Mouse (Mus musculus): ENCODE measurements around the gene Gm30083. TPM values are rescaled to one million over a fixed set of nuclear protein-coding genes. Genes with fewer than 3 reads are reported as not detected.
A peak's percentile ranks its signal among the peaks of the same experiment; 100 is the strongest.

Gene Gm30083
- polyA plus RNA-seq, 1 experiment from 2014 or later = not detected

GRCm38 (mm10) chr14:33993051-33993450, 21.9 kb downstream of the Gm30083 start:
- no peak for TF ChIP-seq CTCF (IDR thresholded peaks at IDR 0.05; ENCODE audit: low read depth)
- no peak overlapping the region for H3K9ac ChIP-seq
- H3K4me3 ChIP-seq (ENCODE audit: low read depth, low read length) = no peak overlapping the region
- DNase-seq (no peak), ATAC-seq (ENCODE audit: insufficient read depth) (no peak)
- no peaks in the 10 kb centered on the region for H3K4me1 ChIP-seq (ENCODE audit: insufficient read depth)
- H3K36me3 ChIP-seq (ENCODE audit: insufficient read depth) = no peaks in the 10 kb centered on the region
- no peaks in the 10 kb centered on the region for H3K27me3 ChIP-seq (ENCODE audit: insufficient read depth, low read length)
- H3K9me3 ChIP-seq (ENCODE audit: low read depth, low read length) = no peaks in the 10 kb centered on the region
- no peak overlapping the region for H3K4me2 ChIP-seq
- 86% methylated on average over 9 of the region's 9 CpGs for WGBS
- H3K27ac ChIP-seq (ENCODE audit: low read depth) = no peak overlapping the region

DNA sequence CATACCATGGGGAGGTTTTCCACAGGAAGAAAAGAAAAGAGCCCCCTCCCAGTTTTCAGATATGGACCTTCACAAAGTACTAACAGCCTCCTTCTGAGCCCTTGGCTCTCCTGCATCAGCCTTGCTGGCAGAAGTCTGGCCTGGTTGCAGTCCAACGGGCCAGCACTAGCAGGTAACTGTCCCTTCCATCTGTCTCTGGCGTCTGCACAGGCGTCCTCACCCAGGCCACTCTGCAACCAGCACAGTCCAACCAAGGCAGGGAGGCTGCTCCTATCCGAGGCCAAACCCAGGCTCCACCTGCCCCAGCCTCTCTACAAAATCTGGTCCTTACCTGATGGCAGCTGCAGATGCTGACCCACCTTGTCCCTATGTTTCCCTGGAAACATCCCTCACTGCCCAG, 23.0 kb downstream of the Gm30083 start:
- no peaks in the 10 kb centered on the region for H3K4me1 ChIP-seq (ENCODE audit: insufficient read depth)
- no peaks in the 10 kb centered on the region for H3K9me3 ChIP-seq (ENCODE audit: low read depth, low read length)
- H3K4me2 ChIP-seq = no peak overlapping the region
- WGBS = 66% methylated on average over 4 of the region's 4 CpGs
- no peak overlapping the region for H3K4me3 ChIP-seq (ENCODE audit: low read depth, low read length)
- no peaks in the 10 kb centered on the region for H3K36me3 ChIP-seq (ENCODE audit: insufficient read depth)
- TF ChIP-seq CTCF (IDR thresholded peaks at IDR 0.05; ENCODE audit: low read depth) = no peak
- no peaks in the 10 kb centered on the region for H3K27me3 ChIP-seq (ENCODE audit: insufficient read depth, low read length)
- H3K9ac ChIP-seq = no peak overlapping the region
- no peak overlapping the region for H3K27ac ChIP-seq (ENCODE audit: low read depth)
- DNase-seq = no peak
- ATAC-seq (ENCODE audit: insufficient read depth) = no peak

GRCm38 (mm10) chr14:33989201-33989600, 25.8 kb downstream of the Gm30083 start:
- 38% methylated on average over 3 of the region's 3 CpGs for WGBS
- no peaks in the 10 kb centered on the region for H3K4me1 ChIP-seq (ENCODE audit: insufficient read depth)
- no peak for ATAC-seq (ENCODE audit: insufficient read depth)
- H3K36me3 ChIP-seq (ENCODE audit: insufficient read depth) = no peaks in the 10 kb centered on the region
- no peak for TF ChIP-seq CTCF (IDR thresholded peaks at IDR 0.05; ENCODE audit: low read depth)
- no peak for DNase-seq
- H3K27me3 ChIP-seq (ENCODE audit: insufficient read depth, low read length) = no peaks in the 10 kb centered on the region
- no peaks in the 10 kb centered on the region for H3K9me3 ChIP-seq (ENCODE audit: low read depth, low read length)
- H3K9ac ChIP-seq = no peak overlapping the region
- H3K4me2 ChIP-seq = no peak overlapping the region
- no peak overlapping the region for H3K27ac ChIP-seq (ENCODE audit: low read depth)
- H3K4me3 ChIP-seq (ENCODE audit: low read depth, low read length) = no peak overlapping the region

GRCm38 (mm10) chr14:33978604-33979059, 36.4 kb downstream of the Gm30083 start, which contains the start of gene Zfp488:
Gene Zfp488 (minus strand): TSS chr14:33978764.
- H3K9me3 ChIP-seq (ENCODE audit: low read depth, low read length) = no peaks in the 10 kb centered on the region
- peak within 1 kb of the TSS; percentile 6; the same call in 1 of the 2 replicates for H3K9ac ChIP-seq
- H3K27ac ChIP-seq (ENCODE audit: low read depth) = no peak within 1 kb of the TSS
- ATAC-seq (ENCODE audit: insufficient read depth) = peak; percentile 70; the same call in 1 of the 2 replicates
- peaks cover 11% of the 10 kb centered on the region; the same call in 1 of the 2 replicates for H3K27me3 ChIP-seq (ENCODE audit: insufficient read depth, low read length)
- peak within 1 kb of the TSS; percentile 30 for H3K4me3 ChIP-seq (ENCODE audit: low read depth, low read length)
- no peaks in the 10 kb centered on the region for H3K36me3 ChIP-seq (ENCODE audit: insufficient read depth)
- H3K4me2 ChIP-seq = peak within 1 kb of the TSS; percentile 69
- under 1% methylated on average over 25 of the region's 25 CpGs for WGBS
- TF ChIP-seq CTCF (IDR thresholded peaks at IDR 0.05; ENCODE audit: low read depth) = no peak
- peak; percentile 62 for DNase-seq
- H3K4me1 ChIP-seq (ENCODE audit: insufficient read depth) = no peaks in the 10 kb centered on the region

DNA sequence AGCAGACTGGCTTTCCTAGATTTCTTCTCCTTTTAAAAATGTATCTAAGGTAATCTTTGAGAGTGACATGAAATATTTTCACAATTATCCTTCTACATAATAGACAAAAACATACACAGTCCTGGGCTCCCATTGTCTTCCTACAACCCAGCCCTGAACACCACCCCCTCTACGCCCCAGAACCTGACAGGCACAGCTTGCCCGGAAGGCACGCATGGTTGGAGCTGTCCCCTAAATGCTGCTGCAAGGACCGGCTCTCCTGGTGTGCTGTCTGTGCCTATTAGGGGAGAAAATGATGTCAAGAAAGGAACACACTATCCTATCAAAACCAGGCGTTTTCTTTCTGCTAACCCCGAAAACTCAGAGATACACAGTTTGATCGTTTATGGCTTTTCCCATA, 37.2 kb downstream of the Gm30083 start:
- Histone ChIP-seq H3K27me3 (ENCODE audit: insufficient read depth, low read length) (peaks cover 11% of the 10 kb centered on the region; the same call in 1 of the 2 replicates), H3K27ac (ENCODE audit: low read depth) (no peak overlapping the region), H3K9ac (no peak overlapping the region), H3K4me3 (ENCODE audit: low read depth, low read length) (no peak overlapping the region), H3K36me3 (ENCODE audit: insufficient read depth) (no peaks in the 10 kb centered on the region), H3K9me3 (ENCODE audit: low read depth, low read length) (no peaks in the 10 kb centered on the region), H3K4me1 (ENCODE audit: insufficient read depth) (no peaks in the 10 kb centered on the region), H3K4me2 (no peak overlapping the region)
- 38% methylated on average over 7 of the region's 7 CpGs for WGBS
- no peak for TF ChIP-seq CTCF (IDR thresholded peaks at IDR 0.05; ENCODE audit: low read depth)
- DNase-seq (no peak), ATAC-seq (ENCODE audit: insufficient read depth) (no peak)

DNA sequence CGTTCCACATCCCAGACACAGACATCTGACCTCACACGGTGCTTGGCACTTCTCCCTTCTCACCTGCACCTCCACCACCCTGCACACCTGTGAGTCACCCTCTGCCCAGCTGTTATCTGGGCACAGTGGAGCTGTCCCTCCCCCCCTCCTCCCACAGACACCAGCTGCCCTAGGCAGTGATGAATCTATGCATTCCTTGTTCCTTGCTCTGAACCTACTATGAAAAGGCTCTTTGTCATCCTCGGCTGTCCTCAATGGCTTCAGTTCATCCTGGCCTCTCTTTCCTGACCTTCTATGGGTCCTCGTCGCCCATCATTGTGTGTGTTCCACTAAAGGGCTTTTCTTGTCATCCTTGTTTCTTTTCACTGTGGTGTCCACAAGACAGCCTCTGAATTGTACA, 40.2 kb downstream of the Gm30083 start:
- Histone ChIP-seq H3K9ac (no peak overlapping the region), H3K9me3 (ENCODE audit: low read depth, low read length) (no peaks in the 10 kb centered on the region), H3K36me3 (ENCODE audit: insufficient read depth) (no peaks in the 10 kb centered on the region), H3K4me3 (ENCODE audit: low read depth, low read length) (no peak overlapping the region), H3K27me3 (ENCODE audit: insufficient read depth, low read length) (peaks cover 11% of the 10 kb centered on the region; the same call in 1 of the 2 replicates), H3K4me2 (no peak overlapping the region), H3K27ac (ENCODE audit: low read depth) (no peak overlapping the region), H3K4me1 (ENCODE audit: insufficient read depth) (no peaks in the 10 kb centered on the region)
- WGBS = 68% methylated on average over 5 of the region's 5 CpGs
- no peak for DNase-seq
- no peak for TF ChIP-seq CTCF (IDR thresholded peaks at IDR 0.05; ENCODE audit: low read depth)
- ATAC-seq (ENCODE audit: insufficient read depth) = no peak

DNA sequence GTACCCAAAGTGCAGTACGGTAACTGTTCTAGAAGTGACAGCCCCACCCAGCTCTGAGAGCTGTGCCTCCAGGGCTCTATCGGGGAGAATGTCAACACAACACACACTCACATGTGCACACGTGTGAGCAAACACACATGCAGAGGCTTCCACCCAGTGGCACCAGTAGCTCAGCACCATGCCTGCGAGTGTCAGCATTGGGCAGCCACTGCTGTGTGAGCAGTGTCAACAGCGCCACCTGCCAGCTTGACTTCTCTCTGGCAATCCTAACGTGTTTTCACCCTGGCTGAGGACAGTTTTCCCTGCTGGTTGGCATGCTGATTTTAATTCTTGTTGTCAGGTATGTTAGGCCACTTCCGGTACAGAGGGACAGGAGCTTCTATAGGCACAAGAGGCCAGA, 42.3 kb downstream of the Gm30083 start:
- no peaks in the 10 kb centered on the region for H3K27me3 ChIP-seq (ENCODE audit: insufficient read depth, low read length)
- no peaks in the 10 kb centered on the region for H3K9me3 ChIP-seq (ENCODE audit: low read depth, low read length)
- H3K4me1 ChIP-seq (ENCODE audit: insufficient read depth) = no peaks in the 10 kb centered on the region
- H3K9ac ChIP-seq = no peak overlapping the region
- 35% methylated on average over 7 of the region's 7 CpGs for WGBS
- H3K4me2 ChIP-seq = no peak overlapping the region
- peak; percentile 68 for TF ChIP-seq CTCF (IDR thresholded peaks at IDR 0.05; ENCODE audit: low read depth)
- H3K4me3 ChIP-seq (ENCODE audit: low read depth, low read length) = no peak overlapping the region
- DNase-seq (peak; percentile 64), ATAC-seq (ENCODE audit: insufficient read depth) (peak; percentile 14; the same call in 1 of the 2 replicates)
- H3K36me3 ChIP-seq (ENCODE audit: insufficient read depth) = no peaks in the 10 kb centered on the region
- H3K27ac ChIP-seq (ENCODE audit: low read depth) = no peak overlapping the region

Data from lung, embryonic 14.5 days (tissue).